Mouse (Mus musculus) adrenal gland, postnatal 25 days (tissue): ENCODE results near the gene Hyal2. TPM values are rescaled to one million over a fixed set of nuclear protein-coding genes. Genes with fewer than 3 reads are reported as not detected.
A peak's percentile ranks its signal among the peaks of the same experiment; 100 is the strongest.

Experiments used
- DNase-seq: peaks from one replicate; pipeline ENCODE4 v3.0.0; 2021; ENCODE audit warnings: mixed read lengths
- long read RNA-seq: library from polyadenylated mRNA; stranded (forward); transcript quantifications from one replicate; pipeline ENCODE4 v2.0.0, GENCODE M21; 2021
- total RNA-seq: library from RNA; stranded (reverse); gene quantifications from 2 replicates; pipeline ENCODE4 v1.2.3, GENCODE M21; 2021

Hyal2 gene
- total RNA-seq: 31.1 and 36.1 TPM in 2 replicates
- long read RNA-seq, transcript Hyal2-201 (4 exons, 1,893 nt): major isoform, 27 of 49 reads
- long read RNA-seq, partial matches to known transcripts: 8 of 49 reads
- long read RNA-seq, other reads (novel, unspliced or antisense): 8 of 49 reads

DNA sequence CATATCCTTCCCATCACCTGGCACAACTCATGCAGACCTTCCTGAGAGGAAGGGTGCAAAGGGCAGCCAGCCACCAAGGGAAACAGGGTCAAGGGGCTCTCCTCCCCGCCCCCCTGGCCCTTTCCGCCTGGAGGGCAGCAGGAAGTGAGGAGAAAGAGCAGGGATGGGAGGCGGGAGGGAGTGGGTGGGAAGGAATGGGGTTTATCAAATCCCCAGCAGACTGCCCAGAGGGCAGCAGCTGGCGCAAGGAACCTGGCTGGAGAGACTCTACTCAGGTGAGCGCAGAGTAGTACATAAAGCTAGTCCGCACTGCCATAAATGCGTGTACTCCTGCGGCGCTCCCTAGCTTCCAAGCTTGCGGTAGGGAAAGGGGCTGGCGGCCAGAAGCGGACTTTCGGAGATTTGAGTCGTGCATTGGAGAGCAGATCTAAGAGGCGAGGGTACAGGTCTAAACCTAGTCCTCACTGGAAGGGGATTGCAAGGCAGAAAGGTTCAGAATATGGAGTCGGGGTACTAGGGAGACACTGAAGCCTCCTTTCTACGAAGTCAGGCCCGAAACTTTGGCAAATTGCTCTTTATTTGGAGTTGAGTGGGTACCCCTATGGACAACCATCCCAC is at the start of gene Hyal2:
TSS of gene Hyal2 (plus strand) at position 244 of the 618 bp plus-strand sequence.
- DNase-seq: peak; percentile 55

GRCm38 (mm10) chr9:107520331-107520730 is 47.4 kb upstream of the Hyal2 start:
- no peak for DNase-seq

DNA sequence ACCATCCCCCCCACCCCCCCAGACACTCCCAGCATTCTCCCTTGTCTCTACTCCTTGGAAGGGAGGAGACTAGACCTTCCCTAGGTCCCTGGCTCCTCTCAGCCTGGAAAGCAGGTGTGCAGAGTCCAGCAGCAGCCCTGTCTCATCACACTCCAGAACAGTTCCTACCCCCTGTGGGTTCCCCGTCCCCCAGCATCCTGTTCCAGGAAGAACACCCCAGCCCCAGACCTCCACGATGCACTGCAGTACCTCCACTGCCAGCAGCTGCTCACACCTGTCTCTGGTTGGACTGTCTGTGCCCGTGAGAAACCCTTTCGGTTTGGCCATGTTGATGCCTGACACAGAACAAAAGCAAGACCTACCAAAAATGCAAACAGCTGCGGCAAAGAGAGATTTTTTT is 46.6 kb upstream of the Hyal2 start:
- DNase-seq: no peak

- peak; percentile 42 for DNase-seq
These were observed 45.9 kb upstream of the Hyal2 start for GRCm38 (mm10) chr9:107521711-107522399.

DNA sequence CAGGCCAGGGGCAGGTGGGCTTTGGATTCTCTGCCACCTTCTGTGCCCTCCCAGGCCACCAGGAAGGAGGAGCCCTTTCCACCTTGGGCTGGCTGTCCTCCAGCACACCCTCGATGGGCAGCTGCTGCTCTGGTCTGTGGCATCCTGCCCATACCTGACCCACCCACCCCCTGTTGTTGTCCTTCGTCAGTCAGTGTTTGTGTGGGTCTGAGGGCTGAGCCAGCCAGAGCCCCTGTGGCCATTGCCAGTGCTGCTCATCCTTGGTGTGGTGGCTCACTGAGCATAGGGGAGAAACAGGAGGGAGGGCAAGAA is 45.4 kb upstream of the Hyal2 start:
- DNase-seq: no peak

- DNase-seq: peak; percentile 80
These were observed 41.3 kb upstream of the Hyal2 start for GRCm38 (mm10) chr9:107526198-107527026.

GRCm38 (mm10) chr9:107533791-107534407 is 33.8 kb upstream of the Hyal2 start, which contains the start of gene Tmem115:
Gene Tmem115, plus strand, starts transcription at chr9:107533945.
- peak; percentile 87 for DNase-seq

- peak; percentile 41 for DNase-seq
These were observed 33.1 kb upstream of the Hyal2 start for GRCm38 (mm10) chr9:107534408-107535202.

DNA sequence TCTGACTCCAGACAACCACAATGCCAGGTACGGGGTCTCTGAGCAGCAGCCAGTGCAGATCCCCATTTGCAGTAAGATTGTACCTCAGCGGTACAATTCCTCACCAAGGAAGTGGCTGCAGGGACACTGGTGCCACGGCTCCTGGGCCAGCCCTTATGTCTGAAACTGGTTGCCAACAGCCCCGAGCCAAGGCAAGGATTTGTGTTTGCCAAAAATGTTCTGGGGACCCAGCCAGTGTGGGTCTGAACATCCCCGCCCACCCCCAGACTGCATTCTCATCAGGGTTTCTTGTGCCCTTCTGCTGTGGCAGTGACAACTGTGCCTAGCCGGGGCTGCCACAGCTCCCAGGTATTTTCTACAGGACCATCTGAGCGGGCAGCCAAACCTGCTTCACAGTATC is 29.5 kb upstream of the Hyal2 start:
- DNase-seq: no peak

GRCm38 (mm10) chr9:107538711-107539110 is 29.0 kb upstream of the Hyal2 start:
- DNase-seq: no peak

DNA sequence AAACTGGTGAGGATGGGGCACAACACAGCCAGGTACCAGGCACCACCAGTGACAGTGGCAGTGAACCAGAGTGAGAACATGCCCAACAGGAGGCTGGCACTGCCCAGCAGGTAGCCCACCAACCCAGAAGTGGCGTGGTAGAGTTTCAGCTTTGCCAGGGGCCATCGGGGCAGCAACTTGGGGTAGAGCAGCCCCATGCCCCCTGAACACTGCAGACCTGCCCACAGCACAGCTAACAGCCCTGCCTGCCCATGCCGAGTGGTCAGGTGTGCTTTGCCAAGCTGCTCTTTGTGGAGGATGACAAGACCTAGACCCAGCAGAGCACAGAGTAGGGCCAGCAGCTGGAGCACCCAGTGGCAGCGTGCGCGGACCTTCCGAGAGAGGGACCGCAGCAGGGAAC is 27.8 kb upstream of the Hyal2 start:
- no peak for DNase-seq

GRCm38 (mm10) chr9:107540420-107540819 is 27.3 kb upstream of the Hyal2 start:
- no peak for DNase-seq

GRCm38 (mm10) chr9:107541005-107541404 is 26.7 kb upstream of the Hyal2 start:
- DNase-seq: no peak

DNA sequence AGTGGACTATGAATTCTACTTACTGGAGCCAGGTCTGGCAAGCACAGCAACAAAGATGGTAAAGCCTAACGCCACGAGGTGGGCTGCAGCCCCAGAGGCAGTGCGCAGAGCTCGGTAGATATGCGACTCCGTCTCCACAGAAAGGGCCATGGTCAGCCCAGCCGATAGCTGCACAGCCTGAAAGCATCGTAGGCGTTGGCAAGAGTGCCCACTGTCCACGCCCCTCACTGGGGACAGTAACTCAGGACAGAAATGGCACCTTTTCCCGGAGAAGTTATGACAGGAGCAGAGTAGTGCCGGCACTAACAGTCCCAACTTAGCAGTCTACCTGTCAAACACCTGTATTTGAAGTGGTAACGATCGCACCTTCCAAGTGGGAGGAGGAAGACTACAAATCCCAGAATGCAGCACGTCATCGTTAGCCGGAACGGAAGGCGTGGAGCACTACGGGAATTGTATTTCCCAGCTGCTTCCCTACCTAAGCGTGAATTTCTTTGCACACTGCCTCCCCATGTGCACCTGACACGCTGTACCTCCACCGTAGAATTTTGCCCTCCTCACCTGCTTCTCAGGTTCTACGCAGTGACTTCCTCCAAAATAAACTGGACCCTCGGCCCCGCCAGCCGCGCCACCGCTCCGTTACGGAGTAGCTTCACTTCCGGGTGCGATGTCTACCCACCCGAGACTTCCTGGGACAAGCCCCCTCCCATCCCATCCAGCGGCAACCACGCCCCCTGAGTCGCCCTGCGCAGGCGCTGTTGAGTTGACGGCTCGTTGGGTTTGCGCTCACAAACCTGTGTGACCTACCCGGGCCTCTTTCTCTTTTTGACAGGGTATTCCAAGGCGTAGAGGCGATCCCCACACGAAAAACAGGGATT is 26.0 kb upstream of the Hyal2 start, which contains the start of the genes Cyb561d2 and Nprl2:
TSS of gene Cyb561d2 (minus strand) at position 720 of the 878 bp plus-strand sequence.
TSS of gene Nprl2 (plus strand) at position 753 of the 878 bp plus-strand sequence.
- DNase-seq: peak; percentile 94

DNA sequence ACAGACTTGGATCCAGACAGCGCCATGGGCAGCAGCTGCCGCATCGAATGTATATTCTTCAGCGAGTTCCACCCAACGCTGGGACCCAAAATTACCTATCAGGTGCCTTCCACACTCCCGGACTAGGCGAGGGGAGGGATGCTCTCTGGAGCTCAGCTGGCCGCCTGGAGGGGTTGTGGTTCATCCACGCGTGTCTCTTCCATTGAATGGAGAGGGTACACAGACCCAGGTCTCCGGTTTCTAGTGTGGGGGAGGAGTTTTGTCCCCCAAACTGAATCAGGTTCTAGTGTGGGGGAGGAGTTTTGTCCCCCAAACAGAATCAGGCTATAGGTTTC is 25.4 kb upstream of the Hyal2 start:
- DNase-seq: no peak

- no peak for DNase-seq
These were observed 25.0 kb upstream of the Hyal2 start for GRCm38 (mm10) chr9:107542721-107543120.

- no peak for DNase-seq
These were observed 24.4 kb upstream of the Hyal2 start for GRCm38 (mm10) chr9:107543299-107543698.

DNA sequence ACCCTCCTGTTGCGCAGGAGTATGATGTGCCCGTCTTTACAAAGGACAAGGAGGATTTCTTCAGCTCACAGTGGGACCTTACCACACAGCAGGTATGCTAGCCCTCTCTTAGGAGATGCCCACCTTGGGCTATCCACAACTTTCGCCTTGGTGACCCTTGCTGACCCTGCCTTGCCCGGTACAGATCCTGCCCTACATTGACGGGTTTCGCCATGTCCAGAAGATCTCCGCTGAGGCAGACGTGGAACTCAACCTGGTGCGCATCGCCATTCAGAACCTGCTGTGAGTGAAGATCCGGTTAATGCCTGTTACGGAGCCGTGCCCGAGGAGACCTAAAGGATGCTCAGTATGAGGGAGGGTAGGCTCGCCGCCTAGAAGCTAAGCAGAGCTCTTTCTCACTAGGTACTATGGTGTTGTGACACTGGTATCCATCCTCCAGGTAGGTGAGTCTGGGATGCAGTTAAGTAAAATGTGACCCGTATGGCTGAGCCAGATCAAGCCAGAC is 23.5 kb upstream of the Hyal2 start:
- no peak for DNase-seq

DNA sequence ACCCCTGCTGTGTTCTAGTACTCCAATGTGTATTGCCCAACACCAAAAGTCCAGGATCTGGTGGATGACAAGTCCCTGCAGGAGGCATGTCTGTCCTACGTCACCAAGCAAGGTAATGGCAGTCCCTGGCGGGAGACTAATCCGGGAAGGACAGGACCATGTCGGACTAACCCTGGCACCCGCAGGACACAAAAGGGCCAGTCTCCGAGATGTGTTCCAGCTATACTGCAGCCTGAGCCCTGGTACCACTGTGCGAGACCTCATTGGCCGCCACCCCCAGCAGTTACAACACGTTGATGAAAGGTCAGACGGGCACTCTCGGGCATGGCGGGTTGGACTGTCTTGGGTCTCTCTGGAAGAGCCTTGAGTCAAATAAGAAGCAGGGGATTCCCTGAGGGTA is 23.0 kb upstream of the Hyal2 start:
- DNase-seq: no peak

GRCm38 (mm10) chr9:107545199-107545598 is 22.5 kb upstream of the Hyal2 start:
- no peak for DNase-seq
